Mouse (Mus musculus) embryonic facial prominence, embryonic 15.5 days (tissue): Measurements from ENCODE around the gene Prl. TPM values are rescaled to one million over a fixed set of nuclear protein-coding genes. Genes with fewer than 3 reads are reported as not detected.

ENCODE experiments used
- polyA plus RNA-seq: library from polyadenylated mRNA; unstranded; fragments of >200 nt; fragmentation: Nextera tagmentation; extraction: Ambion mirVana; gene quantifications from 2 replicates; pipeline ENCODE4 v1.2.1, GENCODE M21; 2015

The Prl gene
- polyA plus RNA-seq, 1 experiment from 2014 or later = not detected

Other genes starting within 250 kb of the Prl start
- not detected in 2 replicates for gene Prl3d1, start 36.6 kb downstream of the Prl start, polyA plus RNA-seq
- not detected in 2 replicates for gene Prl3d2, start 64.1 kb downstream of the Prl start, polyA plus RNA-seq
- gene Prl3d3, start 99.2 kb downstream of the Prl start, polyA plus RNA-seq = not detected in 2 replicates
- not detected in 2 replicates for gene Prl3c1, start 139.1 kb downstream of the Prl start, polyA plus RNA-seq
- not detected in 2 replicates for gene Prl3b1, start 184.3 kb downstream of the Prl start, polyA plus RNA-seq
- not detected in 2 replicates for gene Prl3a1, start 201.9 kb downstream of the Prl start, polyA plus RNA-seq